Comparison of ENCODE assay signal across 7 mouse cellular contexts in the genomic region with DNA sequence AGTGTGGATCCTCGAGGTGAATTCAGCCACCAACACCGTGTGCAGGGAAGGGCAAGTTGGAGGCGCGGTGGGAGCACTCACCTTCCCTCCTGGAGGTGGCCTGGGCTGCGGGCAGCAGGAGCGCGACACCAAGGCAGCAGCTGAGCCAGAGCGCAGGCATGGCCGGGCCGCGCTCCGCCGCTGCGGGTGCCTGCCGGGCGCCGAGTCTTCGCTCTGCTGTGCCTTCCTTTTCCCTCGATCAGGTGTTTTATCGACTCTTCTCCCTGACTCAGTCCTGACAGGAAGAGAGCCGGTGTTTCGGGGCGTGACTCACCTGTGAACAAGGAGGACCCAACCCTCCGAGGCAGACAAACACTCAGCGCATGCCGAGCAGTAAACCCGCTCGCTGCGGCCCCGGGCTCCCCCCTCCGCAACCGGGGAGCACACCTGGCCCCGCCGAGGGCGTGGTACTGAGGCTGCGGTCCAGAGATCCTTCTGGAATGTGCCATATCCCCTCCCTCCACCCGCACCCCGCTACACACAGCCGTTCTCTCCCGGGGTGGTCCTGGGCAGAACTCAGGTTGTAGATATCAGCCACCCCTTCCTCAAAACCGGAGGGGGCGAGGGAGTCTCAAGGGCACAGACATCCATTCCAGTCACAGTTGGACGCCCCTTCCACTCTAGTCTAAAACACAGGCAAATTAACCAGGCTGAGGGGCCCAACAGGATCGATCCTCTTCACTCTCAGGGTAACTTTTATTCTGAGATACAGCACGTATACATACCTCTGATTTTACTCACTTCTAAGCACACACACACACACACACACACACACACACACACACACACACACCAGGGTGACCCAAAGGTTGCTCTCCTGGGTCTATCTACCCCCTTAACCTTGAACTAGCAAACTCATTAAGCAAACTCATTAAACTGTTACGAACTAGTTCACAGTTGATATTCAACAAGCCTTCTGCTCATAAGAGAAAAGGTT. TPM values are rescaled to one million over a fixed set of nuclear protein-coding genes. Genes with fewer than 3 reads are reported as not detected.
DNase-seq lines count a peak whose midpoint lies in the region; ATAC-seq lines count a peak whose summit lies in the region.

Gene Lamc2 (minus strand): TSS at position 620 of the 976 bp plus-strand sequence.

- H3K4me3 ChIP-seq in embryonic facial prominence, embryonic 15.5 days (replicated peaks): peak within 1 kb of the TSS; percentile 47
- H3K4me3 ChIP-seq in intestine, embryonic 14.5 days (ENCODE audit: low read depth, low read length): peak within 1 kb of the TSS; percentile 40
- H3K4me3 ChIP-seq in liver, embryonic 12.5 days: peak within 1 kb of the TSS; percentile 40
- H3K4me3 ChIP-seq in neural tube, embryonic 13.5 days: peak within 1 kb of the TSS; percentile 46

- H3K36me3 ChIP-seq in embryonic facial prominence, embryonic 15.5 days: no peaks in the 10 kb centered on the region
- no peaks in the 10 kb centered on the region for H3K36me3 ChIP-seq in intestine, embryonic 14.5 days (ENCODE audit: control insufficient read depth, insufficient read depth, low read length)
- no peaks in the 10 kb centered on the region for H3K36me3 ChIP-seq in liver, embryonic 12.5 days
- H3K36me3 ChIP-seq in neural tube, embryonic 13.5 days: no peaks in the 10 kb centered on the region

- H3K9me3 ChIP-seq in embryonic facial prominence, embryonic 15.5 days (replicated peaks): no peaks in the 10 kb centered on the region
- H3K9me3 ChIP-seq in intestine, embryonic 14.5 days (ENCODE audit: control insufficient read depth, low read length): no peaks in the 10 kb centered on the region
- no peaks in the 10 kb centered on the region for H3K9me3 ChIP-seq in liver, embryonic 12.5 days (replicated peaks)
- H3K9me3 ChIP-seq in neural tube, embryonic 13.5 days: no peaks in the 10 kb centered on the region

- H3K27ac ChIP-seq in embryonic facial prominence, embryonic 15.5 days (replicated peaks): peak within 1 kb of the TSS; percentile 71
- H3K27ac ChIP-seq in intestine, embryonic 14.5 days (ENCODE audit: low read depth): no peak within 1 kb of the TSS
- H3K27ac ChIP-seq in liver, embryonic 12.5 days: no peak within 1 kb of the TSS
- no peak within 1 kb of the TSS for H3K27ac ChIP-seq in neural tube, embryonic 13.5 days (replicated peaks)

- peaks cover 32% of the 10 kb centered on the region for H3K27me3 ChIP-seq in embryonic facial prominence, embryonic 15.5 days
- peaks cover 19% of the 10 kb centered on the region; the same call in 1 of the 2 replicates for H3K27me3 ChIP-seq in intestine, embryonic 14.5 days (replicated peaks; ENCODE audit: control insufficient read depth, insufficient read depth, low read length)
- H3K27me3 ChIP-seq in liver, embryonic 12.5 days (replicated peaks): peaks cover 60% of the 10 kb centered on the region
- H3K27me3 ChIP-seq in neural tube, embryonic 13.5 days: peaks cover 61% of the 10 kb centered on the region

- H3K4me2 ChIP-seq in embryonic facial prominence, embryonic 15.5 days (replicated peaks): peak within 1 kb of the TSS; percentile 80
- peak within 1 kb of the TSS; percentile 60 for H3K4me2 ChIP-seq in intestine, embryonic 14.5 days (ENCODE audit: low read length)
- H3K4me2 ChIP-seq in liver, embryonic 12.5 days: peak within 1 kb of the TSS; percentile 59
- peak within 1 kb of the TSS; percentile 83 for H3K4me2 ChIP-seq in neural tube, embryonic 13.5 days

- peak; percentile 57; the same call in 1 of the 2 replicates for ATAC-seq in embryonic facial prominence, embryonic 15.5 days (ENCODE audit: insufficient number of reproducible peaks, low FRiP score, low TSS enrichment, low read depth)
- ATAC-seq in intestine, embryonic 14.5 days (replicated peaks; ENCODE audit: low FRiP score, low TSS enrichment, low read depth): peak; percentile 90
- ATAC-seq in liver, embryonic 12.5 days: no peak
- ATAC-seq in neural tube, embryonic 13.5 days (ENCODE audit: low read depth): peak; percentile 71; the same call in 1 of the 2 replicates

- DNase-seq in CD4-positive, CD25-positive, alpha-beta regulatory T cell, adult 2 months (ENCODE audit: low read depth, low spot score): peak; percentile 16
- DNase-seq in ZHBTc4 (ENCODE audit: low read depth, low spot score): peak; percentile 62
- peak; percentile 80 for DNase-seq in intestine, embryonic 14.5 days (ENCODE audit: low spot score)
- DNase-seq in layer of hippocampus, postnatal 10 days (ENCODE audit: low spot score in 2 of 2): no peak

- peaks cover 14% of the 10 kb centered on the region for H3K4me1 ChIP-seq in embryonic facial prominence, embryonic 15.5 days
- H3K4me1 ChIP-seq in intestine, embryonic 14.5 days (replicated peaks; ENCODE audit: control insufficient read depth, insufficient read depth, low read length): peaks cover 6% of the 10 kb centered on the region; the same call in 1 of the 2 replicates
- 0 out of 2 replicates have a peak, but pooled peaks cover 3% of the 10 kb centered on the region for H3K4me1 ChIP-seq in liver, embryonic 12.5 days
- H3K4me1 ChIP-seq in neural tube, embryonic 13.5 days (replicated peaks): peaks cover 16% of the 10 kb centered on the region

- H3K9ac ChIP-seq in embryonic facial prominence, embryonic 15.5 days: peak within 1 kb of the TSS; percentile 13
- peak within 1 kb of the TSS; percentile 37 for H3K9ac ChIP-seq in intestine, embryonic 14.5 days (ENCODE audit: low read length)
- no peak within 1 kb of the TSS for H3K9ac ChIP-seq in liver, embryonic 12.5 days
- peak within 1 kb of the TSS; percentile 52 for H3K9ac ChIP-seq in neural tube, embryonic 13.5 days

- WGBS in embryonic facial prominence, embryonic 15.5 days: 3% methylated on average over 46 of the region's 46 CpGs
- WGBS in intestine, embryonic 14.5 days: 5% methylated on average over 46 of the region's 46 CpGs
- WGBS in liver, embryonic 12.5 days (ENCODE audit: insufficient replicate concordance): 4% methylated on average over 46 of the region's 46 CpGs
- WGBS in neural tube, embryonic 13.5 days: 3% methylated on average over 42 of the region's 46 CpGs

RNA-seq across cellular contexts. Expression of gene Lamc2, which starts in this region (rescaled TPM):
- polyA plus RNA-seq in embryonic facial prominence, embryonic 15.5 days (2015; fragmentation: Nextera tagmentation; extraction: Ambion mirVana): 14.5 and 15.3 TPM in 2 replicates
- polyA plus RNA-seq in intestine, embryonic 14.5 days (2014; fragmentation: Nextera tagmentation; extraction: Ambion mirVana): 9.2 and 10.8 TPM in 2 replicates
- polyA plus RNA-seq in liver, embryonic 12.5 days (2016; fragmentation: Nextera tagmentation; extraction: Ambion mirVana): 0.13 and 0.43 TPM in 2 replicates
- 0.92 and 1.1 TPM in 2 replicates for polyA plus RNA-seq in neural tube, embryonic 13.5 days (2015; fragmentation: Nextera tagmentation; extraction: Ambion mirVana)
- 1 to 10 TPM; 1.9 to 2.7 TPM for total RNA-seq in layer of hippocampus, postnatal 10 days (2021)

Comparison
In these comparisons a context has a peak if more than half of its experiments do, and no peak if none do; other contexts are left out.
1. DNase-seq: peak in CD4-positive, CD25-positive, alpha-beta regulatory T cell, adult 2 months (single experiment), ZHBTc4 (single experiment) and intestine, embryonic 14.5 days (single experiment); none in layer of hippocampus, postnatal 10 days (0 of 2).
2. Peak in every context shown above with its lines, with median percentiles within 50 percentile points of each other: H3K4me2 ChIP-seq and H3K4me3 ChIP-seq.